Mouse (Mus musculus): Measurements from ENCODE around the gene Mst1r. TPM values are rescaled to one million over a fixed set of nuclear protein-coding genes. Genes with fewer than 3 reads are reported as not detected.

The Mst1r gene
- polyA plus RNA-seq, 1 experiment from 2014 or later, result 7.1 TPM

DNA sequence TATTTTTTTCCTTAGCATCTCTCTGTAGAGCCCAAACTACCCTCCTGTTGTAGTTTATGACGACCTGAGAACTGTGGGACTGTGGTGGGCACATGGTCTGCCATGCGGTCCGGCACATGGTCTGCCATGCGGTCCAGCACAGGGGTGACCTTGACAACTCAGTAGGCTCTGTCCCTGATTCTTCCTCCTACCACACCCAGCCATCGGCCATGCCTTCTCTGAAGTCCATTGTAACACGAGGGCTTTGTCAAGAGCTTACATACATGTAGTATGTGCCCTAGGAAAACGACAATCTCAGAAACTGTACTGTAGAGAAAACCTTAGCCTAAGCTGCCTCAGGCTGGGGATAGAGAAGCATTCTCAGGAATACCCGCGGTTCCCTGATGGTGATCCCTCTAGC lies 58.0 kb downstream of the Mst1r start:
- TF ChIP-seq CTCF (IDR thresholded peaks at IDR 0.05; ENCODE audit: low read depth), result no peak
- no peak for ATAC-seq
- WGBS, result 88% methylated on average over 9 of the region's 9 CpGs

DNA sequence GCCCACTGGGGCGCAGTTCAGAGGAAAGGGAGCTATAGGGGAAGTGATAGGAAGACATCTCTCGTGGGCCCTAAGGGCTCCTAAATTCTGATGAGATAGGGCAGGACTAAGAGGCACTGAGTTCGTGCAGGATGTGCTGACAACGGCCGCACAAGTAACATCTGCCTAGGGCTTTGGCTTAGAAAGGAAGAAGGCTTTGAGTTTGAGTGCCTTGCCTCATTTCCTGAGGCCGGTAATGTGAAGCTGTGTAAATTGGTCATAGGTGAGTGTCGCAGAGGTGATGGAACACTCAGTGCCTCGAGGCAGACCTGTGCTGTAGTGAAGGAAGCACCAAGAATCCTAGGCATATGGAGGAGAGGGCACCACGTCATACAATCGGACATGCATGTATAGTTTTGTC lies 60.0 kb downstream of the Mst1r start:
- Histone ChIP-seq H3K4me3 (ENCODE audit: low read depth, low read length) (no peak overlapping the region), H3K9ac (ENCODE audit: low read depth, low read length) (no peak overlapping the region), H3K27me3 (replicated peaks; ENCODE audit: control insufficient read depth, insufficient read depth, low read length) (no peaks in the 10 kb centered on the region), H3K4me2 (replicated peaks; ENCODE audit: low read depth) (no peak overlapping the region), H3K9me3 (ENCODE audit: control insufficient read depth) (no peaks in the 10 kb centered on the region), H3K4me1 (replicated peaks; ENCODE audit: control insufficient read depth, insufficient read depth, low read length) (no peaks in the 10 kb centered on the region), H3K36me3 (ENCODE audit: control insufficient read depth, insufficient read depth) (peaks cover 8% of the 10 kb centered on the region), H3K27ac (ENCODE audit: low read depth, low read length) (no peak overlapping the region)
- TF ChIP-seq CTCF (IDR thresholded peaks at IDR 0.05; ENCODE audit: low read depth), result no peak
- ATAC-seq, result no peak
- 85% methylated on average over 10 of the region's 10 CpGs for WGBS

More for the DNA sequence above, 58.0 kb downstream of the Mst1r start:
- no peak overlapping the region for H3K9ac ChIP-seq (ENCODE audit: low read depth, low read length)
- no peak overlapping the region for H3K4me3 ChIP-seq (ENCODE audit: low read depth, low read length)
- H3K27me3 ChIP-seq (replicated peaks; ENCODE audit: control insufficient read depth, insufficient read depth, low read length), result no peaks in the 10 kb centered on the region
- no peaks in the 10 kb centered on the region for H3K9me3 ChIP-seq (ENCODE audit: control insufficient read depth)
- no peak overlapping the region for H3K27ac ChIP-seq (ENCODE audit: low read depth, low read length)
- H3K36me3 ChIP-seq (ENCODE audit: control insufficient read depth, insufficient read depth), result peaks cover 4% of the 10 kb centered on the region
- no peaks in the 10 kb centered on the region for H3K4me1 ChIP-seq (replicated peaks; ENCODE audit: control insufficient read depth, insufficient read depth, low read length)
- H3K4me2 ChIP-seq (replicated peaks; ENCODE audit: low read depth), result no peak overlapping the region

DNA sequence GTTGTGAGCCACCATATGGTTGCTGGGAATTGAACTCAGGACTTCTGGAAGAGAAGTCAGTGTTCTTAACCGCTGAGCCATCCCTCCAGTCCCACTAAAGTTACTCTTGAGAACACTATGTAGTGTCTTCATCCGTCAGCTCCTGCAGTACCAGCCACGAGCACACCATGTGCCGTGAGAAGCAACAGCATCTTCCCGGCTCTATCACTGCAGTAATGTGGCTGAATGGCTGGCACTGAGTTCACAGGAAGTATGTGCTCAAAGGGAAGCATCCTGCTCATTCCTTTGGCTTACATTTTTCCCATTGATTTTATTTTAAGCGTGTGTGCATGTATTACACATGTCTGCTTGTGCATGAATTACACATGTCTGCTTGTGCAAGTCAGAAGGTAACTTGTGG lies 60.8 kb downstream of the Mst1r start:
- no peak for ATAC-seq
- Histone ChIP-seq H3K9me3 (ENCODE audit: control insufficient read depth) (no peaks in the 10 kb centered on the region), H3K4me2 (replicated peaks; ENCODE audit: low read depth) (no peak overlapping the region), H3K9ac (ENCODE audit: low read depth, low read length) (no peak overlapping the region), H3K4me3 (ENCODE audit: low read depth, low read length) (no peak overlapping the region), H3K36me3 (ENCODE audit: control insufficient read depth, insufficient read depth) (peaks cover 8% of the 10 kb centered on the region), H3K27ac (ENCODE audit: low read depth, low read length) (no peak overlapping the region), H3K27me3 (replicated peaks; ENCODE audit: control insufficient read depth, insufficient read depth, low read length) (no peaks in the 10 kb centered on the region), H3K4me1 (replicated peaks; ENCODE audit: control insufficient read depth, insufficient read depth, low read length) (no peaks in the 10 kb centered on the region)
- WGBS, result 72% methylated on average over 6 of the region's 6 CpGs
- TF ChIP-seq CTCF (IDR thresholded peaks at IDR 0.05; ENCODE audit: low read depth), result no peak

DNA sequence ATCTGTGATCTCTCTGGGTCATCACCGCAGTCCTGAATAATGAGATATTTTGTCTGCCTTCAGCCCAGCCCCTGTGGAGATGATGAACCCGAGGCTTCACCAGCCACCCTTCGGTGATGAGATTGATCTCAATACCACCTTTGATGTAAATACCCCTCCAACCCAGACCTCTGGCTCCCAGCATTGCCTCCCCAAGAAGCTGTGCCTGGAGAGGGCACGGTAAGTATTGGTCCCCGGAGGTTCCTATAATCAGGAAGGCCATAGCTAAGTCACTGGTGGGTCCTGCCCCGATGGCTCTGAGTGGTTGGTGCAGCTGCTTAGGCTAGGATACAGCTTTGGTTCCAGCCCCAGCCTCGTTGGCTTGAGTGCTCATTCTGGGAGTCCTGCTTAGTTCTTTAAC lies 61.9 kb downstream of the Mst1r start:
- 93% methylated on average over 7 of the region's 7 CpGs for WGBS
- Histone ChIP-seq H3K27me3 (replicated peaks; ENCODE audit: control insufficient read depth, insufficient read depth, low read length) (no peaks in the 10 kb centered on the region), H3K4me1 (replicated peaks; ENCODE audit: control insufficient read depth, insufficient read depth, low read length) (no peaks in the 10 kb centered on the region), H3K9ac (ENCODE audit: low read depth, low read length) (no peak overlapping the region), H3K36me3 (ENCODE audit: control insufficient read depth, insufficient read depth) (peaks cover 8% of the 10 kb centered on the region), H3K4me3 (ENCODE audit: low read depth, low read length) (no peak overlapping the region), H3K27ac (ENCODE audit: low read depth, low read length) (no peak overlapping the region), H3K9me3 (ENCODE audit: control insufficient read depth) (no peaks in the 10 kb centered on the region), H3K4me2 (replicated peaks; ENCODE audit: low read depth) (no peak overlapping the region)
- no peak for TF ChIP-seq CTCF (IDR thresholded peaks at IDR 0.05; ENCODE audit: low read depth)
- ATAC-seq, result no peak

Other genes with a start within 250 kb of the Mst1r start
- 15.5 and 15.6 TPM in 2 replicates for gene Slc38a3, start 237.3 kb upstream of the Mst1r start, polyA plus RNA-seq (2015; fragmentation: Nextera tagmentation; extraction: Ambion mirVana)
- 1.6 and 1.9 TPM in 2 replicates for gene Gnat1, start 227.2 kb upstream of the Mst1r start, polyA plus RNA-seq (2015; fragmentation: Nextera tagmentation; extraction: Ambion mirVana)
- 3.9 and 4.4 TPM in 2 replicates for gene Sema3f, start 196.4 kb upstream of the Mst1r start, polyA plus RNA-seq (2015; fragmentation: Nextera tagmentation; extraction: Ambion mirVana)
- gene Rbm5, start 135.9 kb upstream of the Mst1r start, polyA plus RNA-seq (2015; fragmentation: Nextera tagmentation; extraction: Ambion mirVana), result 48.9 and 51.4 TPM in 2 replicates
- gene Rbm6, start 33.6 kb upstream of the Mst1r start, polyA plus RNA-seq (2015; fragmentation: Nextera tagmentation; extraction: Ambion mirVana), result 21.1 and 26.2 TPM in 2 replicates
- 31.6 and 34.7 TPM in 2 replicates for gene Mon1a, start 18.7 kb upstream of the Mst1r start, polyA plus RNA-seq (2015; fragmentation: Nextera tagmentation; extraction: Ambion mirVana)
- not detected in 2 replicates for gene Actl11, start 21.6 kb downstream of the Mst1r start, polyA plus RNA-seq (2015; fragmentation: Nextera tagmentation; extraction: Ambion mirVana)
- gene Camkv, start 28.8 kb downstream of the Mst1r start, polyA plus RNA-seq (2015; fragmentation: Nextera tagmentation; extraction: Ambion mirVana), result 0.37 and 0.42 TPM in 2 replicates
- gene Traip, start 43.3 kb downstream of the Mst1r start, polyA plus RNA-seq (2015; fragmentation: Nextera tagmentation; extraction: Ambion mirVana), result 3.2 and 3.7 TPM in 2 replicates
- gene Uba7, start 68.6 kb downstream of the Mst1r start, polyA plus RNA-seq (2015; fragmentation: Nextera tagmentation; extraction: Ambion mirVana), result 43.8 and 50.6 TPM in 2 replicates
- gene Gm20661, start 76.2 kb downstream of the Mst1r start, polyA plus RNA-seq (2015; fragmentation: Nextera tagmentation; extraction: Ambion mirVana), result 0.39 and 0.88 TPM in 2 replicates
- 17.3 and 19.4 TPM in 2 replicates for gene Inka1, start 79.0 kb downstream of the Mst1r start, polyA plus RNA-seq (2015; fragmentation: Nextera tagmentation; extraction: Ambion mirVana)
- 1.6 and 2.0 TPM in 2 replicates for gene Cdhr4, start 85.6 kb downstream of the Mst1r start, polyA plus RNA-seq (2015; fragmentation: Nextera tagmentation; extraction: Ambion mirVana)
- gene Gm20662, start 89.5 kb downstream of the Mst1r start, polyA plus RNA-seq (2015; fragmentation: Nextera tagmentation; extraction: Ambion mirVana), result 0.43 TPM in 1 of 2 replicates, not detected in the other
- 27.9 and 30.5 TPM in 2 replicates for gene Ip6k1, start 95.6 kb downstream of the Mst1r start, polyA plus RNA-seq (2015; fragmentation: Nextera tagmentation; extraction: Ambion mirVana)
- 146 and 154 TPM in 2 replicates for gene Gmppb, start 142.4 kb downstream of the Mst1r start, polyA plus RNA-seq (2015; fragmentation: Nextera tagmentation; extraction: Ambion mirVana)
- 4.4 and 4.8 TPM in 2 replicates for gene Amigo3, start 146.3 kb downstream of the Mst1r start, polyA plus RNA-seq (2015; fragmentation: Nextera tagmentation; extraction: Ambion mirVana)
- 0.78 and 0.84 TPM in 2 replicates for gene Mst1, start 173.6 kb downstream of the Mst1r start, polyA plus RNA-seq (2015; fragmentation: Nextera tagmentation; extraction: Ambion mirVana)
- gene Rnf123, start 176.5 kb downstream of the Mst1r start, polyA plus RNA-seq (2015; fragmentation: Nextera tagmentation; extraction: Ambion mirVana), result 17.2 and 18.2 TPM in 2 replicates
- gene Apeh, start 187.7 kb downstream of the Mst1r start, polyA plus RNA-seq (2015; fragmentation: Nextera tagmentation; extraction: Ambion mirVana), result 82.6 and 98.4 TPM in 2 replicates